Mouse (Mus musculus): Measurements from ENCODE around the gene Hist1h4m.
"Not testable (repeated sequence)": the region's sequence is repeated elsewhere in the genome, so short reads cannot be mapped to it uniquely, and the experiment has no call there.

Hist1h4m gene

GRCm38 (mm10) chr13:21811074-21811473, 472 bp upstream of the Hist1h4m start:
- not testable (repeated sequence) for DNase-seq

- DNase-seq, result not testable (repeated sequence)
These were observed 546 bp downstream of the Hist1h4m start for GRCm38 (mm10) chr13:21812092-21812491.

GRCm38 (mm10) chr13:21820082-21820890, 8.7 kb downstream of the Hist1h4m start:
- DNase-seq, result not testable (repeated sequence)

GRCm38 (mm10) chr13:21828511-21828910, 17.0 kb downstream of the Hist1h4m start:
- no peak for DNase-seq

- no peak for DNase-seq
These were observed 18.8 kb downstream of the Hist1h4m start for GRCm38 (mm10) chr13:21830344-21830743.

- peak; percentile 35 to 41 for DNase-seq
These were observed 20.2 kb downstream of the Hist1h4m start, which contains the start of gene Hist1h4n for GRCm38 (mm10) chr13:21831418-21832394. Gene Hist1h4n, minus strand, starts transcription at chr13:21832196.

GRCm38 (mm10) chr13:21833461-21833860, 21.9 kb downstream of the Hist1h4m start, which contains the start of the genes Hist1h2ap and Hist1h2br:
Gene Hist1h2ap, minus strand, starts transcription at chr13:21833507.
Gene Hist1h2br, plus strand, starts transcription at chr13:21833743.
- DNase-seq, result not testable (repeated sequence)

GRCm38 (mm10) chr13:21840508-21840907, 29.0 kb downstream of the Hist1h4m start:
- not testable (repeated sequence) for DNase-seq

- not testable (repeated sequence) for DNase-seq
These were observed 34.8 kb downstream of the Hist1h4m start for GRCm38 (mm10) chr13:21846356-21846755.

- DNase-seq, result peak in 1 of 2 experiments; percentile 15
These were observed 36.3 kb downstream of the Hist1h4m start for GRCm38 (mm10) chr13:21847883-21848282.

- DNase-seq, result not testable (repeated sequence)
These were observed 39.1 kb downstream of the Hist1h4m start for GRCm38 (mm10) chr13:21850696-21851095.

- peak; percentile 17 to 58 for DNase-seq
These were observed 40.8 kb downstream of the Hist1h4m start for GRCm38 (mm10) chr13:21852215-21852945.

GRCm38 (mm10) chr13:21855146-21855545, 43.6 kb downstream of the Hist1h4m start:
- DNase-seq, result peak; percentile 91 to 92

- peak; percentile 56 to 68 for DNase-seq
These were observed 44.2 kb downstream of the Hist1h4m start for GRCm38 (mm10) chr13:21855698-21856162.

- DNase-seq, result no peak
These were observed 50.1 kb downstream of the Hist1h4m start for GRCm38 (mm10) chr13:21861608-21862007.
